Mouse (Mus musculus) T-helper 2 cell (primary cell): ENCODE results near the gene Gm13199.

Experiments used
- in situ Hi-C: fragments of 300-600 bp; cut with MboI, MseI; formaldehyde crosslinking; loops from one replicate; pipeline ENCODE4 v1.15.1; 2025; ENCODE audit warnings: high pct_unique_total_duplicates

The Gm13199 gene

GRCm38 (mm10) chr2:5822449-5822848 is 40.3 kb downstream of the Gm13199 start:
- in situ Hi-C loops: loop anchor here (25.0 kb wide), 1 partner anchor 735 kb away; no protein-coding TSS in a partner anchor

GRCm38 (mm10) chr2:5821264-5821663 is 41.5 kb downstream of the Gm13199 start:
- in situ Hi-C loops: loop anchor here (25.0 kb wide), 1 partner anchor 734 kb away; no protein-coding TSS in a partner anchor
